ENCODE assay signal across 1 mouse cellular context in the genomic region with DNA sequence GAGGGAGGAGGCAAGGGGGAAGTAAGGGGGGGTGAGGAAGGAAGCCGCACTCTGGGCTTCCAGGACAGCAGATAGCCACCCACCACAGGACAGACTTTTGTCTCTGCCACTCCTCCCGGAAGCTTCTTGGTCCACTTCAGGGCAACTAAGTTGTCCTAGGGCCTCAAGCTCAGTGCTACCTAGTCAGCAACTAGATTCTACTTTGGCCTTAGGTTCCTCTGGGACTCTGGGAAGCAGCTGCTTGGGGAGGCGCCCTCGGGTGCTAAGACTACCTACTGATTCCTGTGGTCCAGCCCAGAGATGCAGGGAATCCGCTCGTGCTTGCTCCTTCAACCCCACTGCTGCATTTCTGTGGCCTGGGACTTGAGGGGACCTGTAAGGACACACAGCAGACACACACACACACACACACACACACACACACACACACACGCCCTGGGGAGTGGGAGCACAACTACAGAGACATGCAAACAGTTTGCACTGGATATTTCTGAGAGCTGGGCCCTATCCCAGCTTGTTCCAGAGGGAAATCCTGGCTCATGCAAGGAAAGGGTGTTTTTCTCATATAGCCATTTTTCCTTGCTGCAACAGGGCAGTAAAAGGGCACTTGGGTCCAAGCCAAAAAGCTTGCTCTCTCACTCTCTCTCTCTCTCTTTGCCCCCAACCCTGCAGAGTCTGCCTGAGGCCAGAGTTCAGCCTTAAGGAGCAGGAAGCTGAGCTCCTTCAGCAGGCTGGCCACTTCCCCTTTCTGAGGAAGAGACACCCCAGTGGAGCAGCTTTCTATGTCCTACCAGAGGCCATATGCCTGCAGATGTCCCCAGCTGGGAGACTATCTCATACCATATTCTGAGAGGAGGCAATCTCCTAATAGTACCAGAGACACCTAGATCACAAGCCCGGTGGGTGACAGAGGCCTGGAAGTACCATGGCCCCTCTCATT.
TF ChIP-seq lines count a peak whose summit lies in the region.

No protein-coding gene starts in this region.

TF ChIP-seq in CH12.LX, 34 proteins besides CTCF, POLR2A, EP300 and RAD21 (continued from another document):
- TF ChIP-seq MEF2A (IDR thresholded peaks at IDR 0.05; ENCODE audit: borderline replicate concordance, low read depth, low read length) (no peak), MAZ (IDR thresholded peaks at IDR 0.05; ENCODE audit: low read depth, low read length) (0 out of 2 replicates have a peak, but pooled peaks have one; percentile 13), RCOR1 (conservative IDR thresholded peaks at IDR 0.05; ENCODE audit: low read depth, low read length) (no peak), JUN (IDR thresholded peaks at IDR 0.05; ENCODE audit: insufficient read depth, low read depth, low read length) (no peak), POLR2AphosphoS2 (IDR thresholded peaks at IDR 0.05; ENCODE audit: low read depth, low read length) (no peak), NRF1 (IDR thresholded peaks at IDR 0.05; ENCODE audit: low read depth, low read length) (no peak), E2F4 (IDR thresholded peaks at IDR 0.05; ENCODE audit: insufficient replicate concordance, low read depth, low read length) (no peak), CHD2 (IDR thresholded peaks at IDR 0.05; ENCODE audit: low read length) (no peak), CHD1 (IDR thresholded peaks at IDR 0.05; ENCODE audit: low read depth, low read length) (no peak), USF2 (conservative IDR thresholded peaks at IDR 0.05; ENCODE audit: low read depth, low read length) (no peak), HCFC1 (IDR thresholded peaks at IDR 0.05; ENCODE audit: low read depth, low read length) (no peak)
